Mouse (Mus musculus): ENCODE results near the gene Nfkb1. TPM values are rescaled to one million over a fixed set of nuclear protein-coding genes. Genes with fewer than 3 reads are reported as not detected.

The Nfkb1 gene
- polyA plus RNA-seq, 1 experiment from 2014 or later = 15.2 TPM

- Histone ChIP-seq H3K9ac (ENCODE audit: low read depth, low read length) (no peak overlapping the region), H3K27ac (ENCODE audit: low read depth, low read length) (no peak overlapping the region), H3K27me3 (replicated peaks; ENCODE audit: control insufficient read depth, insufficient read depth, low read length) (no peaks in the 10 kb centered on the region), H3K36me3 (ENCODE audit: control insufficient read depth, insufficient read depth) (peaks cover 36% of the 10 kb centered on the region), H3K4me3 (ENCODE audit: low read depth, low read length) (no peak overlapping the region), H3K9me3 (ENCODE audit: control insufficient read depth) (no peaks in the 10 kb centered on the region), H3K4me1 (replicated peaks; ENCODE audit: control insufficient read depth, insufficient read depth, low read length) (no peaks in the 10 kb centered on the region), H3K4me2 (replicated peaks; ENCODE audit: low read depth) (no peak overlapping the region)
- no peak for TF ChIP-seq CTCF (IDR thresholded peaks at IDR 0.05; ENCODE audit: low read depth)
- no peak for ATAC-seq
- WGBS = 87% methylated on average over 9 of the region's 9 CpGs
These were observed 62.6 kb downstream of the Nfkb1 start for GRCm38 (mm10) chr3:135628706-135629169.

GRCm38 (mm10) chr3:135628000-135628705, 63.2 kb downstream of the Nfkb1 start:
- H3K9ac ChIP-seq (ENCODE audit: low read depth, low read length) = no peak overlapping the region
- H3K9me3 ChIP-seq (ENCODE audit: control insufficient read depth) = no peaks in the 10 kb centered on the region
- TF ChIP-seq CTCF (IDR thresholded peaks at IDR 0.05; ENCODE audit: low read depth) = no peak
- H3K36me3 ChIP-seq (ENCODE audit: control insufficient read depth, insufficient read depth) = peaks cover 36% of the 10 kb centered on the region
- WGBS = 87% methylated on average over 9 of the region's 9 CpGs
- H3K4me3 ChIP-seq (ENCODE audit: low read depth, low read length) = no peak overlapping the region
- ATAC-seq = no peak
- H3K27me3 ChIP-seq (replicated peaks; ENCODE audit: control insufficient read depth, insufficient read depth, low read length) = no peaks in the 10 kb centered on the region
- no peaks in the 10 kb centered on the region for H3K4me1 ChIP-seq (replicated peaks; ENCODE audit: control insufficient read depth, insufficient read depth, low read length)
- H3K4me2 ChIP-seq (replicated peaks; ENCODE audit: low read depth) = no peak overlapping the region
- H3K27ac ChIP-seq (ENCODE audit: low read depth, low read length) = no peak overlapping the region

GRCm38 (mm10) chr3:135625290-135625689, 66.1 kb downstream of the Nfkb1 start:
- no peak for TF ChIP-seq CTCF (IDR thresholded peaks at IDR 0.05; ENCODE audit: low read depth)
- Histone ChIP-seq H3K27me3 (replicated peaks; ENCODE audit: control insufficient read depth, insufficient read depth, low read length) (no peaks in the 10 kb centered on the region), H3K9me3 (ENCODE audit: control insufficient read depth) (no peaks in the 10 kb centered on the region), H3K9ac (ENCODE audit: low read depth, low read length) (no peak overlapping the region), H3K4me3 (ENCODE audit: low read depth, low read length) (no peak overlapping the region), H3K4me2 (replicated peaks; ENCODE audit: low read depth) (no peak overlapping the region), H3K27ac (ENCODE audit: low read depth, low read length) (no peak overlapping the region), H3K36me3 (ENCODE audit: control insufficient read depth, insufficient read depth) (peaks cover 42% of the 10 kb centered on the region), H3K4me1 (replicated peaks; ENCODE audit: control insufficient read depth, insufficient read depth, low read length) (no peaks in the 10 kb centered on the region)
- no peak for ATAC-seq
- WGBS = 90% methylated on average over 2 of the region's 2 CpGs

GRCm38 (mm10) chr3:135616730-135617129, 74.6 kb downstream of the Nfkb1 start:
- H3K36me3 ChIP-seq (ENCODE audit: control insufficient read depth, insufficient read depth) = peaks cover 69% of the 10 kb centered on the region
- no peak overlapping the region for H3K9ac ChIP-seq (ENCODE audit: low read depth, low read length)
- no peaks in the 10 kb centered on the region for H3K27me3 ChIP-seq (replicated peaks; ENCODE audit: control insufficient read depth, insufficient read depth, low read length)
- no peak overlapping the region for H3K27ac ChIP-seq (ENCODE audit: low read depth, low read length)
- H3K4me2 ChIP-seq (replicated peaks; ENCODE audit: low read depth) = no peak overlapping the region
- no peak for TF ChIP-seq CTCF (IDR thresholded peaks at IDR 0.05; ENCODE audit: low read depth)
- WGBS = 93% methylated on average over 7 of the region's 7 CpGs
- no peak for ATAC-seq
- H3K4me3 ChIP-seq (ENCODE audit: low read depth, low read length) = no peak overlapping the region
- no peaks in the 10 kb centered on the region for H3K4me1 ChIP-seq (replicated peaks; ENCODE audit: control insufficient read depth, insufficient read depth, low read length)
- no peaks in the 10 kb centered on the region for H3K9me3 ChIP-seq (ENCODE audit: control insufficient read depth)

GRCm38 (mm10) chr3:135614376-135614775, 77.0 kb downstream of the Nfkb1 start:
- no peak for ATAC-seq
- H3K9me3 ChIP-seq (ENCODE audit: control insufficient read depth) = no peaks in the 10 kb centered on the region
- peaks cover 77% of the 10 kb centered on the region for H3K36me3 ChIP-seq (ENCODE audit: control insufficient read depth, insufficient read depth)
- 79% methylated on average over 3 of the region's 3 CpGs for WGBS
- no peak overlapping the region for H3K27ac ChIP-seq (ENCODE audit: low read depth, low read length)
- H3K4me3 ChIP-seq (ENCODE audit: low read depth, low read length) = no peak overlapping the region
- no peak for TF ChIP-seq CTCF (IDR thresholded peaks at IDR 0.05; ENCODE audit: low read depth)
- no peak overlapping the region for H3K9ac ChIP-seq (ENCODE audit: low read depth, low read length)
- H3K27me3 ChIP-seq (replicated peaks; ENCODE audit: control insufficient read depth, insufficient read depth, low read length) = no peaks in the 10 kb centered on the region
- no peak overlapping the region for H3K4me2 ChIP-seq (replicated peaks; ENCODE audit: low read depth)
- H3K4me1 ChIP-seq (replicated peaks; ENCODE audit: control insufficient read depth, insufficient read depth, low read length) = no peaks in the 10 kb centered on the region

GRCm38 (mm10) chr3:135610221-135610620, 81.1 kb downstream of the Nfkb1 start:
- Histone ChIP-seq H3K4me1 (replicated peaks; ENCODE audit: control insufficient read depth, insufficient read depth, low read length) (no peaks in the 10 kb centered on the region), H3K9me3 (ENCODE audit: control insufficient read depth) (no peaks in the 10 kb centered on the region), H3K27me3 (replicated peaks; ENCODE audit: control insufficient read depth, insufficient read depth, low read length) (no peaks in the 10 kb centered on the region), H3K4me2 (replicated peaks; ENCODE audit: low read depth) (no peak overlapping the region), H3K9ac (ENCODE audit: low read depth, low read length) (no peak overlapping the region), H3K27ac (ENCODE audit: low read depth, low read length) (no peak overlapping the region), H3K36me3 (ENCODE audit: control insufficient read depth, insufficient read depth) (peaks cover 59% of the 10 kb centered on the region), H3K4me3 (ENCODE audit: low read depth, low read length) (no peak overlapping the region)
- TF ChIP-seq CTCF (IDR thresholded peaks at IDR 0.05; ENCODE audit: low read depth) = no peak
- 71% methylated on average over 3 of the region's 3 CpGs for WGBS
- no peak for ATAC-seq
